25 mouse cellular contexts compared by ENCODE assay signal in genomic region chr2:21048226-21048625, GRCm38 (mm10).
DNase-seq lines count a peak whose midpoint lies in the region; ATAC-seq and TF ChIP-seq lines count a peak whose summit lies in the region.
"Had no signal": no experiment of that assay in that cellular context is flagged by ENCODE, and none has a peak within 500 bp of the region (broad histone marks: within the 10 kb centered on the region; RNA-seq: fewer than 3 reads in every experiment).

No protein-coding gene starts in this region.

- no peaks in the 10 kb centered on the region for H3K9me3 ChIP-seq in hindbrain, embryonic 10.5 days
- H3K9me3 ChIP-seq in hindbrain, postnatal 0 days (ENCODE audit: low read length), result no peaks in the 10 kb centered on the region
- H3K9me3 ChIP-seq in hindbrain, embryonic 13.5 days, result no peaks in the 10 kb centered on the region
- H3K9me3 ChIP-seq in midbrain, embryonic 13.5 days, result no peaks in the 10 kb centered on the region
- H3K9me3 ChIP-seq: heart, embryonic 10.5 days; intestine, embryonic 15.5 days; limb, embryonic 10.5 days; liver, embryonic 15.5 days; lung, embryonic 15.5 days had no signal

- no peak overlapping the region for H3K4me3 ChIP-seq in hindbrain, embryonic 10.5 days
- no peak overlapping the region for H3K4me3 ChIP-seq in hindbrain, postnatal 0 days (ENCODE audit: low read length)
- no peak overlapping the region for H3K4me3 ChIP-seq in hindbrain, embryonic 13.5 days
- H3K4me3 ChIP-seq in midbrain, embryonic 13.5 days (replicated peaks), result no peak overlapping the region
- H3K4me3 ChIP-seq: gastrocnemius, adult 2 months; heart, embryonic 10.5 days; intestine, embryonic 15.5 days; limb, embryonic 10.5 days; liver, embryonic 15.5 days; lung, embryonic 15.5 days had no signal

- no peaks in the 10 kb centered on the region for H3K36me3 ChIP-seq in hindbrain, embryonic 10.5 days
- H3K36me3 ChIP-seq in hindbrain, postnatal 0 days (ENCODE audit: insufficient read depth, low read length), result no peaks in the 10 kb centered on the region
- H3K36me3 ChIP-seq in hindbrain, embryonic 13.5 days, result no peaks in the 10 kb centered on the region
- H3K36me3 ChIP-seq in midbrain, embryonic 13.5 days, result no peaks in the 10 kb centered on the region
- H3K36me3 ChIP-seq: heart, embryonic 10.5 days; intestine, embryonic 15.5 days; limb, embryonic 10.5 days; liver, embryonic 15.5 days; lung, embryonic 15.5 days had no signal

- no peak for ATAC-seq in hindbrain, postnatal 0 days
- no peak for ATAC-seq in hindbrain, embryonic 13.5 days (ENCODE audit: low FRiP score)
- ATAC-seq in midbrain, embryonic 13.5 days, result no peak
- ATAC-seq: activated CD4-positive, CD25-positive, alpha-beta regulatory T cell, adult 4 months; intestine, embryonic 15.5 days had no signal

- H3K27me3 ChIP-seq in hindbrain, embryonic 10.5 days (ENCODE audit: insufficient read depth, poor library complexity, severe bottlenecking), result no peaks in the 10 kb centered on the region
- no peaks in the 10 kb centered on the region for H3K27me3 ChIP-seq in hindbrain, postnatal 0 days (ENCODE audit: insufficient read depth, low read length)
- no peaks in the 10 kb centered on the region for H3K27me3 ChIP-seq in hindbrain, embryonic 13.5 days
- no peaks in the 10 kb centered on the region for H3K27me3 ChIP-seq in midbrain, embryonic 13.5 days
- H3K27me3 ChIP-seq: intestine, embryonic 15.5 days; liver, embryonic 15.5 days; lung, embryonic 15.5 days had no signal

- H3K27ac ChIP-seq in hindbrain, embryonic 10.5 days, result peak overlapping the region; percentile 66; the same call in 1 of the 2 replicates
- no peak overlapping the region for H3K27ac ChIP-seq in hindbrain, postnatal 0 days
- H3K27ac ChIP-seq in hindbrain, embryonic 13.5 days, result peak overlapping the region; percentile 62
- peak overlapping the region; percentile 64 for H3K27ac ChIP-seq in midbrain, embryonic 13.5 days
- H3K27ac ChIP-seq: gastrocnemius, adult 2 months; heart, embryonic 10.5 days; intestine, embryonic 15.5 days; limb, embryonic 10.5 days; liver, embryonic 15.5 days; lung, embryonic 15.5 days; stomach, postnatal 0 days had no signal

- H3K4me1 ChIP-seq in hindbrain, embryonic 10.5 days (replicated peaks), result peaks cover 50% of the 10 kb centered on the region
- 0 out of 2 replicates have a peak, but pooled peaks cover 6% of the 10 kb centered on the region for H3K4me1 ChIP-seq in hindbrain, postnatal 0 days (ENCODE audit: insufficient read depth, low read length)
- peaks cover 32% of the 10 kb centered on the region for H3K4me1 ChIP-seq in hindbrain, embryonic 13.5 days (replicated peaks)
- H3K4me1 ChIP-seq in midbrain, embryonic 13.5 days (replicated peaks), result peaks cover 43% of the 10 kb centered on the region
- H3K4me1 ChIP-seq: heart, embryonic 10.5 days; intestine, embryonic 15.5 days; liver, embryonic 15.5 days had no signal

- no peak overlapping the region for H3K4me2 ChIP-seq in hindbrain, postnatal 0 days (ENCODE audit: low read depth, low read length)
- no peak overlapping the region for H3K4me2 ChIP-seq in hindbrain, embryonic 13.5 days
- no peak overlapping the region for H3K4me2 ChIP-seq in midbrain, embryonic 13.5 days (replicated peaks)
- H3K4me2 ChIP-seq: intestine, embryonic 15.5 days; liver, embryonic 15.5 days; lung, embryonic 15.5 days had no signal

- 95% methylated on average over 6 of the region's 6 CpGs for WGBS in hindbrain, embryonic 10.5 days
- 77% methylated on average over 6 of the region's 6 CpGs for WGBS in hindbrain, postnatal 0 days
- 80% methylated on average over 6 of the region's 6 CpGs for WGBS in hindbrain, embryonic 13.5 days
- WGBS in midbrain, embryonic 13.5 days, result 89% methylated on average over 6 of the region's 6 CpGs

- TF ChIP-seq CTCF in hindbrain, postnatal 0 days (IDR thresholded peaks at IDR 0.05; ENCODE audit: low read depth), result no peak

- DNase-seq in hindbrain, embryonic 10.5 days (ENCODE audit: low spot score), result no peak
- no peak for DNase-seq in hindbrain, postnatal 0 days (ENCODE audit: low spot score)
- DNase-seq in layer of hippocampus, adult 9-11 months, result peak; percentile 32
- no peak for DNase-seq in layer of hippocampus, postnatal 14 days (ENCODE audit: low spot score in 2 of 2)
- DNase-seq in adrenal gland, adult 8-10 months, result no peak
- DNase-seq: adrenal gland, postnatal 10 days; cerebellum, adult 8-10 months; gastrocnemius, adult 2 months; heart, postnatal 4 days; kidney, adult 9 months; kidney, postnatal 14 days; liver; lung, postnatal 4 days; right cerebral cortex, postnatal 14 days; thymus, adult 2 months; thymus, postnatal 4 days had no signal

- no peak overlapping the region for H3K9ac ChIP-seq in hindbrain, postnatal 0 days (replicated peaks; ENCODE audit: low read length)
- no peak overlapping the region for H3K9ac ChIP-seq in hindbrain, embryonic 13.5 days
- H3K9ac ChIP-seq in midbrain, embryonic 13.5 days (replicated peaks), result no peak overlapping the region
- H3K9ac ChIP-seq: intestine, embryonic 15.5 days; liver, embryonic 15.5 days; lung, embryonic 15.5 days had no signal
